Mouse (Mus musculus) CH12.LX (cell line): Measurements from ENCODE around the gene Chgb.

Source experiments
- ELF1 ChIP-seq: IDR thresholded peaks from 2 replicates; pipeline ENCODE4 v1.6.1; 2014; ENCODE audit warnings: low read depth, mild to moderate bottlenecking, inconsistent platforms, low read length, improper control_type of control experiment
- MXI1 ChIP-seq: IDR thresholded peaks from 2 replicates; pipeline ENCODE4 v1.6.1; 2011; ENCODE audit warnings: mild to moderate bottlenecking, low read depth, low read length, improper control_type of control experiment
- POLR2A ChIP-seq: IDR thresholded peaks from 2 replicates; pipeline ENCODE4 v1.6.1; 2011; ENCODE audit warnings: low read depth, mild to moderate bottlenecking, improper control_type of control experiment, low read length

GRCm38 (mm10) chr2:132738816-132739432, 42.2 kb upstream of the Chgb start:
- TF ChIP-seq POLR2A: no peak
- TF ChIP-seq MXI1: no peak
- no peak for TF ChIP-seq ELF1
